Mouse (Mus musculus) forebrain, embryonic 14.5 days (tissue): ENCODE measurements around the gene Frmd4a. TPM values are rescaled to one million over a fixed set of nuclear protein-coding genes. Genes with fewer than 3 reads are reported as not detected.

Experiments
- ATAC-seq: fragments of 200-750 bp; cut with Nextera tagmentation; 2 replicates; pipeline ENCODE4 v1.8.0; 2017; ENCODE audit warnings: mild to moderate bottlenecking, moderate library complexity
- DNase-seq: peaks from one replicate; pipeline ENCODE4 v3.0.0-alpha.2; 2015; ENCODE audit warnings: low spot score
- H3K27ac ChIP-seq: fragments of 300-500 bp; sonication (generic); 2 replicates; pipeline ENCODE4 v1.5.1; 2014; ENCODE audit warnings: low read depth, mild to moderate bottlenecking, control low read depth, low read length, moderate library complexity
- H3K27me3 ChIP-seq: fragments of 300-500 bp; sonication (generic); replicated peaks from 2 replicates; pipeline ENCODE4 v1.6.1; 2014; ENCODE audit warnings: low read length, control low read depth, mixed read lengths; ENCODE audit not compliant: control insufficient read depth, insufficient read depth
- H3K36me3 ChIP-seq: fragments of 300-500 bp; sonication (generic); 2 replicates; pipeline ENCODE4 v1.6.1; 2014; ENCODE audit warnings: low read length, control low read depth; ENCODE audit not compliant: control insufficient read depth, insufficient read depth
- H3K4me1 ChIP-seq: fragments of 300-500 bp; sonication (generic); 2 replicates; pipeline ENCODE4 v1.6.1; 2014; ENCODE audit warnings: antibody characterized with exemption, low read length, control low read depth; ENCODE audit not compliant: control insufficient read depth, insufficient read depth
- H3K4me2 ChIP-seq: fragments of 300-500 bp; sonication (generic); 2 replicates; pipeline ENCODE4 v1.6.1; 2014; ENCODE audit warnings: mild to moderate bottlenecking, control low read depth, low read length
- H3K4me3 ChIP-seq: fragments of 300-500 bp; sonication (generic); 2 replicates; pipeline ENCODE4 v1.5.1; 2014; ENCODE audit warnings: low read depth, low read length, control low read depth
- H3K9ac ChIP-seq: fragments of 300-500 bp; sonication (generic); 2 replicates; pipeline ENCODE4 v1.6.1; 2014; ENCODE audit warnings: mild to moderate bottlenecking, low read length, control low read depth, moderate library complexity
- H3K9me3 ChIP-seq: fragments of 300-500 bp; sonication (generic); replicated peaks from 2 replicates; pipeline ENCODE4 v1.6.1; 2016; ENCODE audit warnings: low read length, control low read depth, mixed read lengths; ENCODE audit not compliant: control insufficient read depth
- WGBS: fragments of 180-500 bp; shearing (Covaris S2); extraction: QIAGEN DNeasy Blood & Tissue Kit; methylation state at CpG from one replicate; pipeline ENCODE4 v1.1.7; 2014; 5-methylcytosine and 5-hydroxymethylcytosine counted together
- polyA plus RNA-seq: library from polyadenylated mRNA; unstranded; fragments of >200 nt; fragmentation: Nextera tagmentation; extraction: Ambion mirVana; gene quantifications from 2 replicates; pipeline ENCODE4 v1.2.1, GENCODE M21; 2014

Frmd4a gene
- polyA plus RNA-seq, 1 experiment from 2014 or later = 36.9 TPM

DNA sequence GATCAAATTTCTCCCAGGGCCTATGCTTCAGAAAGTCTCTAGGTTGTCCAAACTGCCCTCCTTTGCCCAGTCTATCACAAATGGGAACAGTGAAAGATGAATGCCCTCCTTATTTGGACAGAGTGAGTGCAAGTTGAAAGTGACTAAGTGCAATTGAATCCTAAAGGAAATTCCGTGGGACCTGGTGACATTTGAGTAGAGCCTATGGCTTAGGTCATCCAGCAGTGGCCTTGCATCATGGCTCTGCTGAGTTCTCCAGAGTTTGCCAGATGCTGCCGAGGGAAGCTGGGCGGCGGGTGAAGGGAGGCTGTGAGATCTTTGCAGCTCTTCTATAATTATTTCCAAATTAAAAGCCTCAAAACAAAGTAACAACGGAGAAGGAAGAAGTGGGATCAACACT lies 459.8 kb downstream of the Frmd4a start:
- H3K27ac ChIP-seq = no peak overlapping the region
- no peak for DNase-seq
- WGBS = 84% methylated on average over 5 of the region's 5 CpGs
- peaks cover 12% of the 10 kb centered on the region for H3K36me3 ChIP-seq
- no peak for ATAC-seq
- no peaks in the 10 kb centered on the region for H3K27me3 ChIP-seq
- H3K4me3 ChIP-seq = no peak overlapping the region
- H3K4me1 ChIP-seq = no peaks in the 10 kb centered on the region
- no peak overlapping the region for H3K9ac ChIP-seq
- no peaks in the 10 kb centered on the region for H3K9me3 ChIP-seq
- H3K4me2 ChIP-seq = no peak overlapping the region

DNA sequence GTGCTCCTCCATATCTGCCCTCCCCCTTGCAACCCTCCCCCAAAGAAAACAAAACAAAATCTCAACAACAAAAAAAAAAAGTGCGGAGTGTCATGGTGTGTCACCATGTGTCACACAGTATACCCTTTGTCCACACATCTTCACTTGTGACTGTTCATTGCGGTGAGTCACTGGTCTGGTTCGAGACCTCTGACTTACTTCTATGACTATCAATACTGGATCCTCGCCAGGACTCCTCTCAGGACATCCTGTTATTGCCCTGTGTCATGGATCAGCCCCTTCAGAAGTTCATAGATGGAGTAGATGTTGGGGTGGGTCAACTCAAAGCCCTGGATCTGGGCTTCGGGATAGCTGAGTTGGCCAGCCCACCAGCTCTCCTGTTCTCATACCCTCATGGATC lies 462.7 kb downstream of the Frmd4a start:
- Histone ChIP-seq H3K27me3 (no peaks in the 10 kb centered on the region), H3K27ac (no peak overlapping the region), H3K9ac (no peak overlapping the region), H3K4me3 (no peak overlapping the region), H3K4me1 (no peaks in the 10 kb centered on the region), H3K36me3 (peaks cover 21% of the 10 kb centered on the region), H3K4me2 (no peak overlapping the region), H3K9me3 (no peaks in the 10 kb centered on the region)
- DNase-seq (no peak), ATAC-seq (no peak)
- WGBS = 96% methylated on average over 5 of the region's 5 CpGs

DNA sequence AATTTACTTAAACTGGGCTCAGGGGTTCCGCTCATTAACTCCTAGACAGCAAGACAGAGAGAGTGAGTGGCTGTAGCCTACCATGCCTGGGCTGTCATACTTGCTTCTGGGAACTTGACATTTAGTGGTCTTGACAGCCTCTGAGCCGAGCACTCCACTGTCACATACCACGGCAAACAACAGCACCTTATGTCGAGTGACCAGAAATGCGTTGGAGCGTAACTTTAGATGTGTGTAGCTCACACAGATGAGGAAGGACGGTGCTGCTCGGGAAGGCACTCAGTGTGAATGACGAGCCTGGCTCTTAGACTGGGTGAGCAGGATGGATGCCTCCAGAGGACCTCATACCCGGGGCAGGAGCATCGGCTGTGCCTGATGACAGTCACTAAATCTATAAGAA lies 463.6 kb downstream of the Frmd4a start:
- 0 out of 2 replicates have a peak, but pooled peaks cover 13% of the 10 kb centered on the region for H3K36me3 ChIP-seq
- H3K4me1 ChIP-seq = 0 out of 2 replicates have a peak, but pooled peaks cover 3% of the 10 kb centered on the region
- H3K4me2 ChIP-seq = no peak overlapping the region
- 82% methylated on average over 11 of the region's 11 CpGs for WGBS
- no peak overlapping the region for H3K4me3 ChIP-seq
- H3K9me3 ChIP-seq = no peaks in the 10 kb centered on the region
- no peak for ATAC-seq
- H3K27me3 ChIP-seq = no peaks in the 10 kb centered on the region
- DNase-seq = no peak
- H3K9ac ChIP-seq = no peak overlapping the region
- 0 out of 2 replicates have a peak overlapping the region, but pooled peaks have one; percentile 5 for H3K27ac ChIP-seq

DNA sequence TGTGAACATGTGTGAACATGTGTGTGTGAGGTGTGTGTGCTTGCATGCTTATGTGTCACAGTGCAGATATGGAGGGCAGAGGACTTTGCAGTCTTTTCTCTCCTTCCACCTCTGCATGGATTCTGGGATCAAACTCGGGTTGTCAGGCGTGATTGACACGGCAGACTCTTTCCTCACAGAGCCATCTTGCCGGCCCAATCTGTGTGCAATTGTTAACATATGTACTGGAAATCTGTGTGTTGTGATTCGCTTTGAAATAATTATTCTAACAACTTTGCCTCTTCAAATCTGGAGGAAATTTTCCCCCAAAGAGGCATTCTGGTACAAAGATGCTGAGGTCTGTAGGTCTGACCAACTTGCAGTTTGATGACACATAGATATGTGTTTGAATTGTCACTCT lies 468.7 kb downstream of the Frmd4a start:
- Histone ChIP-seq H3K27me3 (no peaks in the 10 kb centered on the region), H3K4me1 (peaks cover 13% of the 10 kb centered on the region), H3K27ac (no peak overlapping the region), H3K4me2 (no peak overlapping the region), H3K9ac (no peak overlapping the region), H3K36me3 (peaks cover 20% of the 10 kb centered on the region; the same call in 1 of the 2 replicates), H3K4me3 (no peak overlapping the region), H3K9me3 (no peaks in the 10 kb centered on the region)
- 79% methylated on average over 5 of the region's 5 CpGs for WGBS
- DNase-seq = peak; percentile 57
- ATAC-seq = no peak; the same call in 1 of the 2 replicates

DNA sequence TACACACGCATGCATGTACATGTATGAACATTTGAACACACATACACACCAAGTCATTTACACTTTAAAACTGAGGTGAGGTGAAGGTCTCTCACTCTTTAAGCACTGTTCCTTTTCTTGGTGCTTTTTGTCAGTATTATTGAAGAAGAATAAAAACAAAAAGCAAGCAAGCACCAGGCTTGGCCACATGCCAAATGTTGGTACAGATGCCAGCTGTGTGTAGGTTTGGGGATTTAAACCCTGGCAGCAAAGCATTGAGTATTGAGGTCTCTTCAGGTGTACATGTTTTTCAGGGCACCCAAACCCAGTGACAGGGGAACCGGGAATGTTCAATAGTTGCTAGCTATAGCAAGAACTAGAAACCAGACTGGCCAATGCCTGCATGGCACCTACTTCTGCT lies 469.8 kb downstream of the Frmd4a start:
- no peaks in the 10 kb centered on the region for H3K9me3 ChIP-seq

DNA sequence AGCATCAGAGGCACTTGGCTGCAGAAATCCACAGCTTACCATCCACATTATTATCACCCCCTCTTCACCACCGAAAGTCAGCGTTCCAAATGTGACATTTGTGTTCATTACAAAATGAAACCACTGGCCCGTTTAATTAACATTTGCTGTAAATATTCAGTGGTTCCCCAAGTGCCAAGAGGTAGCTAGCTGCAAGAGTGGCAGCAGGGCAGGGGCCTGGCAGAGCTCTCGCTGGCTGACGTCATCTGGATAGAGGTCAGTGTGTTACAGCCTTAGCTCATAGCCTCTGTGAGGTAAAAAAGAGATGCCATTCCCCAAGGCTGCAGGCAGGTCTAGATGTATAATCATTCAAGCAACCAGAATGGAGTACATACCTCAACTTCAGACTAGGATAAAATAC lies 473.3 kb downstream of the Frmd4a start:
- Histone ChIP-seq H3K36me3 (peaks cover 11% of the 10 kb centered on the region), H3K9ac (no peak overlapping the region), H3K9me3 (no peaks in the 10 kb centered on the region), H3K27ac (no peak overlapping the region; the same call in 1 of the 2 replicates), H3K4me3 (no peak overlapping the region), H3K4me2 (no peak overlapping the region), H3K4me1 (peaks cover 21% of the 10 kb centered on the region), H3K27me3 (no peaks in the 10 kb centered on the region)
- WGBS = 40% methylated on average over 5 of the region's 5 CpGs
- peak; percentile 58 for DNase-seq
- ATAC-seq = peak; percentile 28; the same call in 1 of the 2 replicates

More for the DNA sequence above, 469.8 kb downstream of the Frmd4a start:
- DNase-seq = peak; percentile 52
- Histone ChIP-seq H3K4me2 (no peak overlapping the region), H3K9ac (no peak overlapping the region), H3K36me3 (peaks cover 17% of the 10 kb centered on the region; the same call in 1 of the 2 replicates), H3K27me3 (no peaks in the 10 kb centered on the region), H3K4me1 (peaks cover 19% of the 10 kb centered on the region), H3K27ac (0 out of 2 replicates have a peak overlapping the region, but pooled peaks have one; percentile 23), H3K4me3 (no peak overlapping the region)
- no peak for ATAC-seq
- WGBS = 60% methylated on average over 2 of the region's 2 CpGs

DNA sequence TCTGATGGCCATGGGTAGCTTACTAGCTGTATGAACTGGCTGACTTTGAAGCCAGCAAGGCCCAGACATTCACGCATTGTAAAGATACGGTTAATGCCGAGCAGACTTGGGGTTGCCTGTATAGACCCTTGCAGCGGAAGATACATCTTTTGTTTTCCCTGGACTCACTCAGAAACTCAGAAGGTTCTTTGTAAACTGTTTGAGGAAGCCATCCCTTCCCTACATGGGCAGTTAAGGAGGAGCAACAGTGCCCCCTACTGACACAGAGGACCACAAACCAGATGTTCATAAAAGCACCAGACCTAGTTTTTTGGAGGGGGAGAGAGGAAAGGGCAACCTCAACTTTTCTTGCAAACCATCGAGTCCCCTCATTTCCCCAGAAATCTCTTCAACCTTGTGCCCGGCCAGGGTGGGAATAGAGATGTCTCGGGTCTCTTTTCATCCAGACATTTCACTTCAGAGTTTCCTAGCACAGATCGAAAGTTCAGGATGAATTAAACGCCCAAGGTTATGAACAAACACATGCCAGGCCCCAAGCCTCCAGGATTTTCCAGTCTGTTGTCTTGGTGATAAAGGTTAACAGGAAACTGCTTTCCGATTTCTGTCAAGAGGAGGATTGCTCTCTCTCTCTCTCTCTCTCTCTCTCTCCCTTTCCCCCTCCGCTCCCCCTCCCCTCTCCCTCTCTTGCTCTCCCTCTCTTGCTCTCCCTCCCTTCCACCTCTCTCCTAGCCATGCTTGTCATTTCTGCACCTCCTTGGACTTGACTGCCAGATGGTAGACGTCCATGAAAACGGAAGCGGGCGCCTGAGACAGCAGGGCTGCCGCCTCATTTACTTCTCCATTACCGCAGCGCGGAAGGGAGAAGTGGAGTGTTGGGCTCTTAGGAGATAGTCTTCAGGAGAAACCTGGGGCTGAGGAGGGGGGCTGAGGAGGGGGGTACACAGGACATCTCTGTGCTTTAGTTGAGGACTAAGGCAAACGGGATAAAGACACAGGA lies 475.3 kb downstream of the Frmd4a start:
- 55% methylated on average over 20 of the region's 20 CpGs for WGBS
- Histone ChIP-seq H3K9me3 (no peaks in the 10 kb centered on the region), H3K4me1 (peaks cover 12% of the 10 kb centered on the region), H3K27ac (peak overlapping the region; percentile 50; the same call in 1 of the 2 replicates), H3K4me3 (no peak overlapping the region), H3K9ac (no peak overlapping the region), H3K36me3 (peaks cover 12% of the 10 kb centered on the region), H3K27me3 (no peaks in the 10 kb centered on the region), H3K4me2 (no peak overlapping the region)
- ATAC-seq (peak; percentile 65), DNase-seq (peak; percentile 89)

DNA sequence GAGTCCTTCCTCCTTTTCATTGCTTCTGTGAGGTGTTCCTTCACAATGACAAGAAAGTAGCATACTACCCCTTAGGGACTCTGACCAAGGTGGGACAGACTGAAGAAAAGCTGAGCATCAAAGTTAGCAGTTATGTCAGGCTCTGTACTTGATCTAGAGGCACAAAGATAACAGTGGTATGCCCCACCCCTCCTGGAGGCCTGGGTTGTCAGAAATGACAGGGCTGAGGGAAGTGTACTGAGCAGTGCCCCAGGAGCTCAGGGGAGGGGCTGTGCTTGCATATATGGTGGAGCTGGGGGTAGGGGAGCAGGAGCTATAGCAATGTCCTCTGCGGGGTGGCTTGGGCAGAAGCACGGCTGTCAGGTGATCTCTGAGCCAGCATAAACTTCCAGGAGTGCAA lies 477.0 kb downstream of the Frmd4a start:
- peaks cover 14% of the 10 kb centered on the region for H3K4me1 ChIP-seq
- H3K27ac ChIP-seq = no peak overlapping the region
- no peak overlapping the region for H3K9ac ChIP-seq
- H3K9me3 ChIP-seq = no peaks in the 10 kb centered on the region
- DNase-seq = no peak
- no peak for ATAC-seq
- peaks cover 17% of the 10 kb centered on the region; the same call in 1 of the 2 replicates for H3K36me3 ChIP-seq
- H3K27me3 ChIP-seq = no peaks in the 10 kb centered on the region
- no peak overlapping the region for H3K4me3 ChIP-seq
- 72% methylated on average over 2 of the region's 2 CpGs for WGBS
- no peak overlapping the region for H3K4me2 ChIP-seq

DNA sequence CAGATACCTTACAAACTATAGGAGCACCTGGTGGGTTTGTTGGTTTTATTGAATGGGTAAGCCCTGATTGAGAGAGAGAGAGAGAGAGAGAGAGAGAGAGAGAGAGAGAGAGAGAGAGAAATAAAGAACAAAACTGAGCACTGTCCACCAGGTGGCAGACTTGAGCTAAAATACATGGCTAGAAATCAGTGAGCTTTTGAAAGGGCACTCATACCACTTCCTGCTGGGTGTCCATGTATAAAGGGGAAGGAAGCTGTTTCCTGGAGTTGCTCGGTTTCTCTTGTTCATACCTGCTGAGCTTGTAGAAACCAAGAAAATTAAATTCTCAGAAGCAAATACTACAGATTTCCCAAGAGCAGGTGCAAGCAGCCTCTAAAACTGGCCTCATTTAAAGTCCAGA lies 481.7 kb downstream of the Frmd4a start:
- 0% methylated on average over 1 of the region's 1 CpGs for WGBS
- Histone ChIP-seq H3K27me3 (no peaks in the 10 kb centered on the region), H3K4me1 (peaks cover 6% of the 10 kb centered on the region), H3K36me3 (peaks cover 26% of the 10 kb centered on the region; the same call in 1 of the 2 replicates), H3K4me3 (no peak overlapping the region), H3K9me3 (no peaks in the 10 kb centered on the region), H3K9ac (no peak overlapping the region), H3K27ac (no peak overlapping the region), H3K4me2 (no peak overlapping the region)
- ATAC-seq (peak; percentile 56), DNase-seq (peak; percentile 89)
